Mouse (Mus musculus): ENCODE data around the gene Ndufc1.
A peak's percentile ranks its signal among the peaks of the same experiment; 100 is the strongest.

DNA sequence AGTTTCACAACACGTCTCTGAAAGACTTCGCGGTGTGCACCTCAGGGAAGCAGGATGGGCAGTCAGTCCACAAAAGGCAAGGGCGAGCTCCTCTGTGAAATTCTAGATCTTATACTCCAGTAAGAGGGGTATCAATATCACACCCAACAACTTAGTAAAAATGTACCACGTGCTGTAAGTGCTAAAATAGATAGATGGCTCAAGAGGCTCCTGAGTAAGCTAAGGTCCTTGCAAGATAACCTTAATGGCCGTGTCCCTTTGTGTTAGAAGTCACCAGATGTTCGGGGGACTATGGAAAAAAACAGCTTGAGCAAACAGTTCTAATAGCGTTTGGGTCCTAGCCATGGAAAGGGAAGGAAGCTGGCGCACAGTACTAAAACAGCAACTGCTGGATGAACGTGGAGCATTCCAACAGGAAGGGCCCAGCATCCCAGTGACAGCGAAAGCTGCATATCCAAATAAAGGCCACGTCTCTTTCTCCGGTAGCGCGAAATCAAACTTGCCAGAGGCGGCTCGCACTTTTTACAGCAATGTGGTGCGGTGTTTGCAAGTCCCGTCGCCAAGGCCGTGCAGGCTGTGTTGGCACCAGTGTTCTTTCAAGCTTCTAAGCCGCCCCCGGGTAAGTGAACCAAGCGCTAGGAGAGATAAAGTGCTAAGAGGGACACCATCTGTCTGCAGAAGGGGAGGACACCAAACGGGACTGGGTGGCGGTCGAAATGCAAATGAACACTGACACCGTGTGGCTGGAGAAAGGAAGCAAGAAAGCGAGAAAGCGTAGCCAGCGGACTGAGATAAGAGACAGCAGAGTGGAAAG, 43.9 kb downstream of the Ndufc1 start:
- TF ChIP-seq CTCF (IDR thresholded peaks at IDR 0.05; ENCODE audit: low read depth) (peak; percentile 97), EP300 (IDR thresholded peaks at IDR 0.05; ENCODE audit: low read depth) (peak; percentile 67)

All from liver, embryonic 14.5 days (tissue).